Mouse (Mus musculus): ENCODE measurements at regions not wholly inside any gene's neighbourhood (a gene's known extent, or its start where the extent isn't known, plus 50 kb on each side); places are given as distances from the start of the nearest gene placed in this dataset.

- H3K4me1 ChIP-seq (replicated peaks; ENCODE audit: control insufficient read depth, insufficient read depth, low read length), result peaks cover 10% of the 10 kb centered on the region
- no peaks in the 10 kb centered on the region for H3K27me3 ChIP-seq (ENCODE audit: control insufficient read depth, insufficient read depth, low read length)
- TF ChIP-seq POLR2A (IDR thresholded peaks at IDR 0.05; ENCODE audit: control insufficient read depth, extremely low read depth, insufficient read depth, low read length, poor library complexity) (no peak), CTCF (IDR thresholded peaks at IDR 0.05; ENCODE audit: borderline replicate concordance, control insufficient read depth, extremely low read depth, insufficient read depth, low read length, poor library complexity) (no peak)
- 48% methylated on average over 6 of the region's 6 CpGs for WGBS
- no peak overlapping the region for H3K4me3 ChIP-seq (ENCODE audit: control insufficient read depth, insufficient read depth, low read length)
- H3K36me3 ChIP-seq (ENCODE audit: control insufficient read depth, insufficient read depth, low read length), result no peaks in the 10 kb centered on the region
- DNase-seq, result peak; percentile 29
- peak overlapping the region; percentile 14; the same call in 1 of the 2 replicates for H3K27ac ChIP-seq (ENCODE audit: control insufficient read depth, insufficient read depth, low read length)
Observed at GRCm38 (mm10) chr2:30733853-30734252, 69.6 kb downstream of the 1700001O22Rik start.

GRCm38 (mm10) chr2:30731832-30732231 lies 71.6 kb downstream of the 1700001O22Rik start:
- 98% methylated on average over 5 of the region's 5 CpGs for WGBS
- no peak for DNase-seq
- no peaks in the 10 kb centered on the region; the same call in 1 of the 2 replicates for H3K27me3 ChIP-seq (ENCODE audit: control insufficient read depth, insufficient read depth, low read length)
- H3K36me3 ChIP-seq (ENCODE audit: control insufficient read depth, insufficient read depth, low read length), result no peaks in the 10 kb centered on the region
- TF ChIP-seq POLR2A (IDR thresholded peaks at IDR 0.05; ENCODE audit: control insufficient read depth, extremely low read depth, insufficient read depth, low read length, poor library complexity), result no peak
- TF ChIP-seq CTCF (IDR thresholded peaks at IDR 0.05; ENCODE audit: borderline replicate concordance, control insufficient read depth, extremely low read depth, insufficient read depth, low read length, poor library complexity), result no peak
- H3K4me3 ChIP-seq (ENCODE audit: control insufficient read depth, insufficient read depth, low read length), result no peak overlapping the region
- peaks cover 18% of the 10 kb centered on the region for H3K4me1 ChIP-seq (replicated peaks; ENCODE audit: control insufficient read depth, insufficient read depth, low read length)
- no peak overlapping the region for H3K27ac ChIP-seq (ENCODE audit: control insufficient read depth, insufficient read depth, low read length)

- 17% methylated on average over 6 of the region's 6 CpGs for WGBS
- H3K27ac ChIP-seq (ENCODE audit: control insufficient read depth, insufficient read depth, low read length), result no peak overlapping the region
- TF ChIP-seq CTCF (IDR thresholded peaks at IDR 0.05; ENCODE audit: borderline replicate concordance, control insufficient read depth, extremely low read depth, insufficient read depth, low read length, poor library complexity) (no peak), POLR2A (IDR thresholded peaks at IDR 0.05; ENCODE audit: control insufficient read depth, extremely low read depth, insufficient read depth, low read length, poor library complexity) (no peak)
- no peaks in the 10 kb centered on the region for H3K36me3 ChIP-seq (ENCODE audit: control insufficient read depth, insufficient read depth, low read length)
- no peak overlapping the region for H3K4me3 ChIP-seq (ENCODE audit: control insufficient read depth, insufficient read depth, low read length)
- peaks cover 11% of the 10 kb centered on the region for H3K4me1 ChIP-seq (replicated peaks; ENCODE audit: control insufficient read depth, insufficient read depth, low read length)
- DNase-seq, result peak; percentile 60
- no peaks in the 10 kb centered on the region; the same call in 1 of the 2 replicates for H3K27me3 ChIP-seq (ENCODE audit: control insufficient read depth, insufficient read depth, low read length)
Observed at GRCm38 (mm10) chr2:30727948-30728347, 75.5 kb downstream of the 1700001O22Rik start.

GRCm38 (mm10) chr2:30725601-30726489 lies 77.6 kb downstream of the 1700001O22Rik start:
- DNase-seq, result no peak
- TF ChIP-seq CTCF (IDR thresholded peaks at IDR 0.05; ENCODE audit: borderline replicate concordance, control insufficient read depth, extremely low read depth, insufficient read depth, low read length, poor library complexity) (no peak), POLR2A (IDR thresholded peaks at IDR 0.05; ENCODE audit: control insufficient read depth, extremely low read depth, insufficient read depth, low read length, poor library complexity) (no peak)
- H3K4me1 ChIP-seq (replicated peaks; ENCODE audit: control insufficient read depth, insufficient read depth, low read length), result peaks cover 11% of the 10 kb centered on the region
- no peaks in the 10 kb centered on the region; the same call in 1 of the 2 replicates for H3K27me3 ChIP-seq (ENCODE audit: control insufficient read depth, insufficient read depth, low read length)
- no peak overlapping the region for H3K4me3 ChIP-seq (ENCODE audit: control insufficient read depth, insufficient read depth, low read length)
- H3K27ac ChIP-seq (ENCODE audit: control insufficient read depth, insufficient read depth, low read length), result no peak overlapping the region
- no peaks in the 10 kb centered on the region for H3K36me3 ChIP-seq (ENCODE audit: control insufficient read depth, insufficient read depth, low read length)
- WGBS, result 42% methylated on average over 38 of the region's 38 CpGs

GRCm38 (mm10) chr2:30725186-30725585 lies 78.3 kb downstream of the 1700001O22Rik start:
- WGBS, result 72% methylated on average over 10 of the region's 10 CpGs
- Histone ChIP-seq H3K4me3 (ENCODE audit: control insufficient read depth, insufficient read depth, low read length) (no peak overlapping the region), H3K27ac (ENCODE audit: control insufficient read depth, insufficient read depth, low read length) (no peak overlapping the region), H3K27me3 (ENCODE audit: control insufficient read depth, insufficient read depth, low read length) (no peaks in the 10 kb centered on the region; the same call in 1 of the 2 replicates), H3K4me1 (replicated peaks; ENCODE audit: control insufficient read depth, insufficient read depth, low read length) (peaks cover 11% of the 10 kb centered on the region), H3K36me3 (ENCODE audit: control insufficient read depth, insufficient read depth, low read length) (no peaks in the 10 kb centered on the region)
- TF ChIP-seq CTCF (IDR thresholded peaks at IDR 0.05; ENCODE audit: borderline replicate concordance, control insufficient read depth, extremely low read depth, insufficient read depth, low read length, poor library complexity) (no peak), POLR2A (IDR thresholded peaks at IDR 0.05; ENCODE audit: control insufficient read depth, extremely low read depth, insufficient read depth, low read length, poor library complexity) (no peak)
- no peak for DNase-seq

GRCm38 (mm10) chr2:30724521-30724920 lies 78.9 kb downstream of the 1700001O22Rik start:
- Histone ChIP-seq H3K4me3 (ENCODE audit: control insufficient read depth, insufficient read depth, low read length) (no peak overlapping the region), H3K27me3 (ENCODE audit: control insufficient read depth, insufficient read depth, low read length) (no peaks in the 10 kb centered on the region; the same call in 1 of the 2 replicates), H3K4me1 (replicated peaks; ENCODE audit: control insufficient read depth, insufficient read depth, low read length) (peaks cover 12% of the 10 kb centered on the region), H3K27ac (ENCODE audit: control insufficient read depth, insufficient read depth, low read length) (no peak overlapping the region), H3K36me3 (ENCODE audit: control insufficient read depth, insufficient read depth, low read length) (no peaks in the 10 kb centered on the region)
- DNase-seq, result no peak
- TF ChIP-seq CTCF (IDR thresholded peaks at IDR 0.05; ENCODE audit: borderline replicate concordance, control insufficient read depth, extremely low read depth, insufficient read depth, low read length, poor library complexity), result no peak
- no peak for TF ChIP-seq POLR2A (IDR thresholded peaks at IDR 0.05; ENCODE audit: control insufficient read depth, extremely low read depth, insufficient read depth, low read length, poor library complexity)
